Mouse (Mus musculus) kidney, postnatal 4 days (tissue): Measurements from ENCODE around the gene Cxcl16.

ENCODE experiments used
- DNase-seq, 2 experiments: peaks; one replicate each; pipeline ENCODE4 v3.0.0; 2021; ENCODE audit warnings: mixed read lengths in 2 of 2

Cxcl16 gene

DNA sequence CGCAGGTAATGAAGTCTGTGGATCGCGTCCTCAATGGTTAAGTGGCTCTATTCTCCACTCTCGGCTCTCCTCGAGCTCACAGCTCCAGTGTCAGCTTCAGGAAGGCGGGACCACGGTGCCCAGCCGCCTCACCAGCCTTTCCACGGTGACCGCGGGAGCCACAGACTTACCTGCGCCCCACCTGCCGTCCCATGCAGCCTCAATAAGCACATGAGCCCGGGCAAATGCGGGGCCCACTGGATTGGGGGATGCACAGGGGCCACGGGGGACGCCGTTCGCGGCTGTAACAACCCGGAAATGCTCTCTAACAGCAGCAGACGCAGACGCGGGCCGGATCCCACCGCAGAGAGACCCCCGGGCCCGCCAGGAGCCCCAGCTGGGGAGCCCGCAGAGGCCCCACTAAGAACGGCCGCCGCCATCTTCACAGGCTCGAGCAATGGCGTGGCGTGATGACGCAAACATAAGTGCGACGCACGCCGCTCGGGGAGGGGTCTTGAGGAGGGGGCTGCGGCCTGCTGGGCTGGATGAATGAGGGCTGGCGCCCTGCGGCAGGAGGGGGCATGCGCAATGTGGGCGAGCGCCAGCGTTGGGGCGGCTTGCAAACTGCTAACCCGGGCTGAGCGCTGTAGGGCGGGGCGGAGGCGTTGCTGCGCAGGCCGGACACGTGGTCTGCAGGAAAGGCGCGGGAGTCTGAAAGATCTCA is 50.0 kb downstream of the Cxcl16 start, which contains the start of gene Pelp1:
Gene Pelp1 (minus strand): TSS at position 438 of the 703 bp plus-strand sequence.
- peak; percentile 95 to 96 for DNase-seq
